Mouse (Mus musculus): Measurements from ENCODE around the gene Emg1. TPM values are rescaled to one million over a fixed set of nuclear protein-coding genes. Genes with fewer than 3 reads are reported as not detected.

Emg1 gene
- total RNA-seq (2021), result 10 to 100 TPM; 47.4 to 50.9 TPM
- long read RNA-seq, experiment 1, transcript Emg1-201 (6 exons, 1,034 nt), result major isoform, 12 of 19 reads
- long read RNA-seq, experiment 1, partial matches to known transcripts, result 4 of 19 reads
- long read RNA-seq, experiment 1, other reads (novel, unspliced or antisense), result 3 of 19 reads
- long read RNA-seq, experiment 2, transcript Emg1-201 (6 exons, 1,034 nt), result major isoform, 6 of 13 reads
- long read RNA-seq, experiment 2, partial matches to known transcripts, result 0 of 13 reads
- long read RNA-seq, experiment 2, other reads (novel, unspliced or antisense), result 7 of 13 reads

- peak within 1 kb of the TSS; percentile 87 for H3K27ac ChIP-seq
- peak within 1 kb of the TSS; percentile 92 for H3K4me3 ChIP-seq
- intact Hi-C loops (cut with DNase I), result loop anchor here (1.0 kb wide), 3 partner anchors 28 to 327 kb away; partner anchors contain the start of genes Cops7a and Ing4
- peak; percentile 98 for DNase-seq (ENCODE audit: extremely low spot score in 1 of 2, low spot score in 2 of 2)
- TF ChIP-seq CTCF (IDR thresholded peaks at IDR 0.05), result no peak; the same call in 1 of the 2 replicates
These were observed at the start of gene Emg1, which contains the start of gene Phb2 for GRCm38 (mm10) chr6:124711824-124712782. Emg1 (minus strand) TSS chr6:124712178. Phb2 (plus strand) TSS chr6:124712336.

- intact Hi-C loops (cut with DNase I), result loop anchor here (5.0 kb wide), 1 partner anchor 187 kb away; the partner anchor contains the start of gene C1rb
- peak; percentile 80 to 82 for DNase-seq (ENCODE audit: extremely low spot score in 1 of 2, low spot score in 2 of 2)
- H3K4me3 ChIP-seq, result no peak overlapping the region
- peak; percentile 91 for TF ChIP-seq CTCF (IDR thresholded peaks at IDR 0.05)
- peak overlapping the region; percentile 86 for H3K27ac ChIP-seq
These were observed 47.3 kb upstream of the Emg1 start for GRCm38 (mm10) chr6:124759259-124759658.

- intact Hi-C loops (cut with DNase I), result loop anchor here (5.0 kb wide), 1 partner anchor 187 kb away; the partner anchor contains the start of gene C1rb
- no peak overlapping the region for H3K4me3 ChIP-seq
- TF ChIP-seq CTCF (IDR thresholded peaks at IDR 0.05), result no peak
- peak overlapping the region; percentile 86 for H3K27ac ChIP-seq
- DNase-seq (ENCODE audit: extremely low spot score in 1 of 2, low spot score in 2 of 2), result no peak
These were observed 46.9 kb upstream of the Emg1 start for GRCm38 (mm10) chr6:124758849-124759232.

- intact Hi-C loops (cut with DNase I), result loop anchor here (1.0 to 5.0 kb wide), 2 partner anchors 13 to 186 kb away; partner anchors contain the start of gene C1rb
- Histone ChIP-seq H3K27ac (peak overlapping the region; percentile 86), H3K4me3 (peak overlapping the region; percentile 72)
- DNase-seq (ENCODE audit: extremely low spot score in 1 of 2, low spot score in 2 of 2), result peak; percentile 53 to 59
- no peak for TF ChIP-seq CTCF (IDR thresholded peaks at IDR 0.05)
These were observed 46.2 kb upstream of the Emg1 start for GRCm38 (mm10) chr6:124757909-124758848.

- TF ChIP-seq CTCF (IDR thresholded peaks at IDR 0.05), result no peak
- intact Hi-C loops (cut with DNase I), result loop anchor here (1.0 to 5.0 kb wide), 2 partner anchors 12 to 185 kb away; partner anchors contain the start of gene C1rb
- no peak for DNase-seq (ENCODE audit: extremely low spot score in 1 of 2, low spot score in 2 of 2)
- Histone ChIP-seq H3K27ac (peak overlapping the region; percentile 86), H3K4me3 (peak overlapping the region; percentile 72)
These were observed 45.4 kb upstream of the Emg1 start for GRCm38 (mm10) chr6:124757351-124757880.

- DNase-seq (ENCODE audit: extremely low spot score in 1 of 2, low spot score in 2 of 2), result peak; percentile 81 to 82
- TF ChIP-seq CTCF (IDR thresholded peaks at IDR 0.05), result no peak
- Histone ChIP-seq H3K4me3 (peak overlapping the region; percentile 72), H3K27ac (peak overlapping the region; percentile 86)
- intact Hi-C loops (cut with DNase I), result loop anchor here (1.0 to 5.0 kb wide), 2 partner anchors 12 to 184 kb away; partner anchors contain the start of gene C1rb
These were observed 44.8 kb upstream of the Emg1 start for GRCm38 (mm10) chr6:124756652-124757350.

- intact Hi-C loops (cut with DNase I), result loop anchor here (5.0 kb wide), 1 partner anchor 184 kb away; the partner anchor contains the start of gene C1rb
- no peak for TF ChIP-seq CTCF (IDR thresholded peaks at IDR 0.05)
- DNase-seq (ENCODE audit: extremely low spot score in 1 of 2, low spot score in 2 of 2), result peak; percentile 58
- H3K27ac ChIP-seq, result peak within 1 kb of the TSS; percentile 87
- peak within 1 kb of the TSS; percentile 72 for H3K4me3 ChIP-seq
These were observed 44.0 kb upstream of the Emg1 start, which contains the start of the genes Gm45234 and Atn1 for GRCm38 (mm10) chr6:124755831-124756595. Gm45234 (minus strand) TSS chr6:124756021. Atn1 (minus strand) TSS chr6:124756524.

- intact Hi-C loops (cut with DNase I), result loop anchor here (5.0 kb wide), 1 partner anchor 183 kb away; the partner anchor contains the start of gene C1rb
- DNase-seq (ENCODE audit: extremely low spot score in 1 of 2, low spot score in 2 of 2), result no peak
- peak overlapping the region; percentile 72 for H3K4me3 ChIP-seq
- peak overlapping the region; percentile 87 for H3K27ac ChIP-seq
- no peak for TF ChIP-seq CTCF (IDR thresholded peaks at IDR 0.05)
These were observed 43.3 kb upstream of the Emg1 start for GRCm38 (mm10) chr6:124755306-124755705.

GRCm38 (mm10) chr6:124753861-124754260 lies 41.9 kb upstream of the Emg1 start:
- intact Hi-C loops (cut with DNase I), result no loop called here
- Histone ChIP-seq H3K4me3 (no peak overlapping the region), H3K27ac (no peak overlapping the region)
- no peak for TF ChIP-seq CTCF (IDR thresholded peaks at IDR 0.05)
- DNase-seq (ENCODE audit: extremely low spot score in 1 of 2, low spot score in 2 of 2), result no peak

All from left cerebral cortex, adult 2 months (tissue).